Mouse (Mus musculus) retina, adult 2 months (tissue): ENCODE data around the gene Fkbp4.

Experiments used
- DNase-seq: peaks from one replicate; pipeline ENCODE4 v3.0.0-alpha.2; 2012; ENCODE audit warnings: low read depth, low spot score

Fkbp4 gene

DNA sequence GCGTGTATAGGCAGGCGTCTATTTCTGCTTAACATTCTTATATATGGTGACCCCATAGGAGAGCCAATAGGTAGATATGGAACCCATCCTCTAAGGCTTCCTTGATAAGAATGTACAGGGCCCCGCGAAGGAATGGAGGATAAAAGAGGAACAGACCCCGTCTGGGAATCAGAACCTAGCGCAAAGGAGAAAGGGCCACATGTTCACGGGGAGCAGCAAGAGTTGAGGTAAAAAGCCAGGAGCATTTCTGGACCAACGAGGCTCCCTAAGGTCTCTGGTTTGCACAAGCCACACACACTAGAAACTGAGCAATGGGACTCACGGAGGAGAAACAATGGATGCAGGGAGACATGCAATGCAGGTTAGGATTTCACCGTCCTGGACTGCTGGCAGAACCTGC lies 1.2 kb downstream of the Fkbp4 start:
- no peak for DNase-seq

DNA sequence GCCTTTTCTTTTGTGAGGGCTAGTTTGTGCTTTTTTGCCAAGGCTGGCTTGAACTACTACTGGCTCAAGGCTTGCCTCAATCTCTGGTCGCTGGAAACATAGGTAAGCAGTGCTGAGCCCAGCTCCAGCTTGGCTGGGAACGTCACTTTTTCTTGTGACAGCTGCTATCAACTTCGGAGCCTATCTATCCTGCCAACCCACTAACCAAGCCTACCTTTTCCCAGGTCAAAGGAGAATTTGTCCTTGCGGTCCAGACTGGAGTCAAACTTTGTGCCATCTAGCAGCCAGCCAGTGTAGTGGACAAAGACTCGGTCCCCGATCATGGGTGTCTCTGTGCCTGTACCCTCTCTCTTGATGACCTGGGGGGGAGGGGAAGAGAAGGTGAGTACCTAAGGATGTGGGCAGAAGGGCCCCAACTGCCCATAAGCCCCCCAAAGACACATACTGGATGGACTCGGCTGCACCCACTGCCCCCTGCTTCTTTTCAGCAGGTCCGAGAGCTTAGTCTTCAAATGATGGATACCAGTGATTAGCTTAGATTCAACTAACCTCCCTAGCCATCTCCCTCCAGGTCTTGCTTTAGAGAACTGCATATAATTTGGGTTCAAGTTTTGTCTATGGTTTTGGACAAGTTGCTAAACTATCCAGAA lies 2.0 kb downstream of the Fkbp4 start:
- DNase-seq = no peak

DNA sequence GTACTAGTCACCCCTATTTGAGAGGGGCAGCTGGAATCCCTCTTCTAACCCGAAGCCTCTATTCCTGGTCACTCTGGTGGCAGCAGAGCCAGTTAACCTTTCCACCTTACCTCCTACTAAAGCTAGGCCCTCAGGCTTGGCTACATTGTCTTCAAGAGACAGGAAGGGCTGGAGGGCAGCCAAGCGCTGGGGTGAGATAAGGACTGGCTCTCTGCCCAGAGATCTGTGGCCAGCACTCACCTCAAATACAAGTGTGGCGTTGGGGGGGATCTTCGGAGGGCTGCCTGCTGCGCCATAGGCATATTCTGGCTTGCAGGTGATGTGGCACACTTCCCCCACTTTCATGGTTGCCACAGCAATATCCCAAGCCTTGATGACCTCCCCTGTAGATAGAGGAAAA lies 3.0 kb downstream of the Fkbp4 start:
- DNase-seq = no peak

DNA sequence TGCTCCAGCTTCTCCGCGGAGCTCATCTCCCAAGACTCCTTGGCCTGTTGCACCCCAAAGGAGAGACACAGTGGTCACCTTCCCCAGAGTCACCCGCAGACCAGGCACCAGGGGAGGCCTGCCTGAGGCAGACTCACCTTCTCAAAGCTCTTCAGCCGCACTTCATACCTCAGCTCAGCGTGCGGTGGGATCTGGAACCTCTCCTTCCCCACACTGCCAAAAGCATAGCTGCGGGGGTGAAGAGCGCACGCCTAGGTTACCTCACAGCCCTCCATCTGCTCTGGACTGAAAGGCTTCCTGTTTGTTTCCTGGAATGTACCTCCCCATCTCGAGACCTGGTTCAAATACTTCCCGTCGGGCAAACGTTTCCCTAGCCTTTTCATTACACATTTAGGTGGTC lies 4.9 kb downstream of the Fkbp4 start:
- DNase-seq = no peak

DNA sequence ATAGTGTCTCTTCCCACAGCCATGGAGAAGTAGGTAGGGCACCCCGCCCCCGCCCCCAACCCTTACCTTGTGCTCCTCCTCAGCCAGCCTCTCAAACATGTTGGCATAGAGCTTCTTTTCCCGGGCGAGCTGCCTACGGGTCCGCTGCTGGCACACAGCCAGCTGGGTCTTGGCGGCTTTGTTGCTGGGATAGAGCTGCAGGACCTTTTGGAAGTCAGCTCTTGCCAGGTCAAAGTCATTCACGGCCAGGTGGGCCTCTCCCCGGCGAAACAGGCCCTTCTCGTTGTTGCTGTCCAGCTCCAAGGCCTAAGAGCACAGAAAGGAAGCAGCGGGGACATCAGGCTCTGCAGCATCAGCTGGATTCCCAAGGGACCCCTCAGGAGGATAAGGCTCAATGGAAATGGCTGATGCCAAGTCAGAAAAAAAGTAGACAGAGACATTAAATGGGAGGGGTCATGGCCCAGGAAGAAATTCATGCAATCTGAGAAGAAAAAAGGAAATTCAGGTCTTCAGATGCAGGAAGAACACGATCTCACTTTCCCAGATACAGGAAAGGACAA lies 6.0 kb downstream of the Fkbp4 start:
- no peak for DNase-seq

DNA sequence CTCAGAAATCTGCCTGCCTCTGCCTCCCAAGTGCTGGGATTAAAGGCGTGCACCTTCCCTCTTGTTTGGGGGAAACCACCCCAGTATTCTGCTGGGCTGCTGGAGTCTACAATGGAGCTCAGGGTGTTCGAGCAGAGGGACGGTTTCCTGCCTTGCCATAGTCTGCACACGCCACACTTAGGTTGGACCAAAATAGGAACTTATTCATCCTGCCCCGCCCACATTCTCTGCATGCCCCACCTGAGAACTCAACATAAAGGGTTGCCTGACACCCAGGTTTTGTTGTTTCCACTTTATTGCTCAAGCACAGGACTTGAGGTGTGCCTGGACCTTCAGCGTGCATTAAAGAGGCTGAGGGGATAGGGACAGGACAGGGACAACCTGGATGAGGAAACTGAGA lies 8.7 kb downstream of the Fkbp4 start:
- no peak for DNase-seq

DNA sequence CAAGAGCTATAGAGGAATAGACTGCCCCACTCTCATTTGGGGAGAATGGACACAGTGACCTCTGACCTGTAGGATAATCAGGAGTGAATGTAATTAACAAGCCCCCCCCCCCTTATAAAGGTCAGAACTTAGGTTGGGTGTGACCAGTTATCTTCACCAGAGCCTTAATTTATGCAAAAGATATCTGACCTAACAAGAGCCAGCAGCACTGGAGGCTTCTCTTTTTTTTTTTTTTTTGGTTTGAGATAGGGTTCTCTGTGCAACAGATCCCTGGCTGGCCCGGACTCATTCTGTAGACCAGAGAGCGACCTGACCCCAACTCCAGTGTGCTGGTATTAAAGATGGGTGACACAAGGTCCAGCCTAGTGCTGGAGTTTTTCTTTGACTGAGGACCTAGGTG lies 9.2 kb downstream of the Fkbp4 start:
- DNase-seq = no peak

DNA sequence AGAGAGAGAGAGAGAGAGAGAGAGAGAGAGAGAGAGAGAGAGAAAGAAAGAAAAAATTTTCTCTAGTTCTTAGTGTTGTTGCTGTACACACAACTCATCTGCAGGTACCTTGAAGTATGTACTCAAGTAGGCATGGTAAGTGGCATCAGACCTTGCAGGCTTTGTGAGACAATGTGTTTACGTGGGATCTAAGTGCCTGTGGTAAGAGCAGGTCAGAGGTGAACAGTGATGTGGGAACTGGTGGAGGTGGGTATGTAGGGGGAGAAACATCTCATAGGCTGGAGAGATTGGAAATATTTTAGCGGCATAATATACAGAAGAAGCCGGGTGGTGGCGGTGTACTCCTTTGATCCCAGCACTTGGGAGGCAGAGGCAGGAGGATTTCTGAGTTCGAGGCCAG lies 10.9 kb downstream of the Fkbp4 start:
- no peak for DNase-seq

DNA sequence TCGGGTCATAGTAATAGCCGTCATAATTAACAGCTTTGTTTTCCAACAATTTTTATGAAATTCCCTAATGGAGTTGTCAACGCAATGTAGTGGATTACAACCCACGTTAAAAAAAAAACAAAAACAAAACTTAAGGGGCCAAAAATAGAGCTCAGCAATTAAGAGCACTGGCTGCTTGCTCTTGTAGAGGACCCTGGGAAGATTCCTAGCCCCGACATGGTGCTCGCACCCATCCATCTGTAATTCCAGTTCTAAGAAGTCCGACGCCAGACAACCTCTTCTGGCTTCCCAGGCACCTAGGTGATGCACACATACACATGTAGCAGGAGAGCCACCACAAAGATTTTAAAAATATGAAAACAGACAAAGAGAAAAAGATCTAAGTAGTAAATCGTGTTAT lies 13.4 kb downstream of the Fkbp4 start:
- no peak for DNase-seq

DNA sequence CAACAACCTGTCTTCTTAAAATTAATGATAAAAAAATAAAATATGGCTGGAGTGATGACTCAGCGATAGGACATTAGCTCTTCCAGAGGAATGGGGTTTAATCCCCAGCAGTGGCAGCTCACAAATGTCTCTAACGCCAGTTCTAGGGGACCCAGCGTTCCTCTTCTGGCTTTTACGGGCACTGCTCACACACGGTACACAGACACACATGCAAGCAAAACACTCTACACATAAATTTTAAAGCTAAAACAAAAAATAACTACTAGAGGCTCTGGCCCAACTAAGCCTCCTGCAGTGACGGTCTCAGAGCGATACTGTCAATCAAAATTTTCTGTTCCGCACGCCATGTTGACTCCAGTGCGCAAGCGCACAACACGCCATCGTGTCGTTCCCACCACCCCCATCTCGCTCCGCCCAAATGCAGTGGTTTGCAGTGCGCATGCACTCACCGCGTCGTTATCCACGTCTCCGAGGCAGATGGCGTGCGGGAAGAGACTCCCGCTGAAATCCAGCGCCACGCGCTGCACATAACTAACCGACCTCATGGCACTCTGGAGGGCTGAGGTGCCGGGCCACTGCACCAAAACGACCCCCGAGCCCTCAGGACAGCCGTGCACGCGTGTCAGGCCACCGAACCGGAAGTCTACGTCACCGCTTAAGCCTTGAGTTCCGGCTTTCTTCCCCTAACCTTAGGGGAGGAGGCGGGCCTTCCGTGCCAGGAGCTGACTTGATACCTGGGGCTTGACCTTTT lies 14.0 kb downstream of the Fkbp4 start, which contains the start of gene Itfg2:
TSS of gene Itfg2 (minus strand) at position 663 of the 751 bp plus-strand sequence.
- DNase-seq = peak; percentile 94

DNA sequence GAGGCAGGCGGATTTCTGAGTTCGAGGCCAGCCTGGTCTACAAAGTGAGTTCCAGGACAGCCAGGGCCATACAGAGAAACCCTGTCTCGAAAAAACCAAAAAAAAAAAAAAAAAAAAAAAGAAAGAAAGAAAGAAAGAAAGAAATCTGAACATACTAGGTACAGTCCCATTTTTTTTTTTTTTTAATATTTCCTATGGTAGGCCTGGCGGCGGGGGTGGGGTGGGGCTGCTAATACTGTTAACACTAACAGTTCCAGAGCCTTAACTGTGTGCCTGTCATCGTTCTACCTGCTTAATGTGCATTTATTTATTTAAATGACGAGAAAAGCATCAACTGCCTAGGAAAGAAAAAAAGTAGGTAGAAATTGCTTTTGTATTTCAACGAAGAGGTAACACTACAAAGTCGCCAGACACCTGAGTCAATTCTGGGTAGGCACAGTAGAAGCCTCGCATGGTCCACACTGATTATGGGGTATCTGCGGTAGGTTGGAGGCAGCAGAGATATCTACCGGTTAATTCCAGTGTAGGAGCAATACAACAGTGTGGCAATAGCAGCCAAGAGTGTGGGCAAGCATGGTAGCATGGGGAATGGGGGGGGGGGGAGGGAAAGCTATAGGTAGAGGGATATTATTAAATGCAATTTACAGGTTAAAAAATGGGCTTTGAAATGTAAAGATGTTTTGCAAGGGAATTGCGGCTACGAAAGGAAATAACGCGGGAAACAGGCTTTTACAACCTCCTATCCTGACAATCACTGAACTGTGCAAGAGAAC lies 14.8 kb downstream of the Fkbp4 start:
- no peak for DNase-seq

DNA sequence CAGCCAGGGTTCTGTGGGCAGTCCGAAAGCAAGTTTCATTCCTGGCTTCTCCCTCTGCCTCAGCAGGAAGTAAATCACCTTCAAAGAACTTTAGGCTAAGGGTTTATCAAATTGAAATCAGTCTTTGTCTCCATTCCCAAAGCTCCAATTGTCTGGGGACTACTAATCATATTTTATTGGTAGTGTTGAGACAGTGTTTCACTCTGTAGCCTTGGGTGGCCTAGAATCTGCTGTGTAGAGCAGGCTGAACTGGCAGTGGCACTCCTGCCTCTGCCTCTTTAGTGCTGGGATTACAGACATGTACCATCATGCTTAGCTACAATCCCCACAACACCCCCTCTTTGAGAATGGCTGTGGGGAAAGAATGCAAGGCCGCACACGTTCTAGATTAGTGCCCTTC lies 17.0 kb downstream of the Fkbp4 start:
- DNase-seq = no peak

DNA sequence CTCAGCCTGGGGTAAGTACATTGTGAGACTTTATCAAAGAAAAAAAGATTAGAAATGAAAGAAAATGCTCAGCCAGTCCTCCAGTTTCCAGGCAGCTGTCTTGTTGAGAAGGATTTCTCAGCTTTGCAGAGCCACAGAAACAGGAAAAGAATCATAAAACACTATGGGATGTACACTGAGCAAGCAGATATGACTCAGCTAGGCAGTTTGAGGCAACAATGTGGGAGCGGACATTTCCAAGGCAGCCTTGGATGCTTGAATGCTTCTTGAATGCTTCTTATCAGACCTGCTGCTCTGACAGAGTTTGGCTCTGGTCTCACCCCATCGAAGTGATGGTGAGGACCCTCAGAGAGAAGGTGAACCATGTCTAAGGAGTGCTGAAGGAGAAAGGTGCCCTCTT lies 17.4 kb downstream of the Fkbp4 start:
- no peak for DNase-seq

DNA sequence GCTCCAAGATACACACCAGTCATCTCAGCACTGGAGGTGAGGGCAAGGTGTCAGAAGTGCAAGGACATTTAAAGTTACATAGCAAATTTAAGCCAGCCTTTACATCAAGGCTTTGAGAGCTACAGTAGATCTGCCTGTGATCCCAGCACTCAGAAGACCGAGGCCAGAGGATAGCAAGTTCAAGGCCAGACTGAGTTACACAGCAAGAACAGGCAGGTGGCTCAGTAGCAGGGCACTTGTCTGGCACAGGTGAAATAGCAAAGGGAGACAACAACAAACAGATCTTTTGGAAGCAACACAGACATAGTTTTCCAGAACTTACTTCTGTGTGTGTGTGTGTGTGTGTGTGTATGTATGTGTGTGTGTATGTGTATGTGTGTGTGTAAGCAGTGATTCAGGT lies 20.4 kb downstream of the Fkbp4 start:
- no peak for DNase-seq

DNA sequence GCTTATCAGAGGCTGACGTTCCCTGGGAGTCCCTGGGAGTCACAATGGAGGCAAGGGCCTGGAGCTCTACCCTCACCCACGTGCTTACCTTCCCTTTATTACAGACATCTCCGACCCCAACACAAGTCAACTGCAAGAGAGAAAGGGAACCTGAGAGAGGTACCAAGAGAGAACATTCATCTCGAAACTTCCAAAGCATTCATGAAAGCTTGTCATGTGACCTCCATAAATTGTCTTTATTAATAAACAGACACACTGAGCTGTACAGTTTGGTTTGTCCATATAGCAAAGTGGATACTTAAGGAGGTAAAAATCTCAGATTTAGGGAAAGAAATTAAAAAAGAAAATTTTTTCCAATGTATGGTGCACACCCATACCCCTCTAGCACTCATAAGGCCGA lies 22.3 kb downstream of the Fkbp4 start:
- no peak for DNase-seq

DNA sequence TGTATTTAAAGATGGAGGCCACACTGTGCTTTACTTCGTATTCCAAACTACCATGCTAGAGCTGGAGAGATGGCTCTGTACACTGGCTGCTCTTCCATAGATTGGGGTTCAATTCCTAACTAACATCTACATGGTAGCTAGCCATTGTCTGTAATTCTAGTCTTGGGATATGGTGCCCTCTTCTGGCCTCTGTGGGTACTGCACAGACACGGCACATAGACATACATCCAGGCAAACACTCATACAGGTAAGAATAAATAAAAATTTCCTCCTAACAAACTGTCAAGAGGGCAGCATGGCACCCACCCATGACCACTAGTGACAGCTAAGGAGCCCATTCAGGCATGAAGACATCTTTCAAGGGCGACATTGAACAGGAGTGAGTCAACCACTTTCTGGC lies 27.4 kb downstream of the Fkbp4 start:
- peak; percentile 40 for DNase-seq

DNA sequence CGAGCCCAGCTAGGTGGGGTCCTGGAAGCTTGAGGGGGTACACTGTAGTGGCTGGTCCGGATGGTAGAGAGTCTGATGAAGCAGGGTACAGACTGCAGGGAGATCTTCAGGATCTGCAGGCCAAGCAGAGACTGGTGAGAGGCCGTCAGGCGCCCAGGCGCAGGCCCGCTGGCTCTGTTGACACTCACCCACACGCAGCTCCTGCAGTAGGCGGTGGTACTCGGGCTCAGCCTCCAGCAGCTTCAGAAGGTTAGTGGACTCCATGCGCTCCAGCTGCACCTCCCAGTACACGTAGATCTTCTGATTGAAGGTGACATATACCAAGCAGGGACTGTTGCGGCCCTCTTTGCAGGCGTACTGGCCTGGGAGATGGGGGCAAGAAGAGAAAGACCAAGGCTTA lies 28.2 kb downstream of the Fkbp4 start:
- DNase-seq = no peak

DNA sequence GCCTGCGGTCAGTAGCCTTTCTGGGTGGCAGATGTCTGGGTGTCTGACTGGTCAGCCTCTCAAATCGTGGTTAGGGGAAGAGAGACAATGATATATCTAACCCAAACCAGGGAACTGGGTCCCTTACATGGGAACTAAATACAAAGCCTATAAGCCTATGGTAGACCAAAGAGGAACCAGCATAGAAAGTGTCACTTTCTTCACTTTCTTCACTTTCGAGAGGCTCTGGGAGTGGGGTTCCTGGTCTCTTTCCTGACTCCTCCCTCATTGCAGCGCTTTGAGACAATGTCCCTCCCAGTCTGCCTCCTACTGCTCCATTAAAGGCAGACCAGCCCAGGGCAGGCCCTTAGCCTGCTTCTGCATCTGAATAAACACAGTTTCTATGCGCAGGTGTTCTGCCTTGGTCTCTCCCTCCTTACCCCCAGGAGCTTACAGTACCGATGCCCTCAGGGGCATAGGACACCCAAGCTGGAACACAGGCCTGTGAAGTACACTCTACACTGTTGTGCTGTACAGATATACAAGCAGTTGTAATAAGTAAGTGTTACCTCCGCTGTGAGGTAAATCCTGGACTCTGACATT lies 29.8 kb downstream of the Fkbp4 start:
- no peak for DNase-seq

DNA sequence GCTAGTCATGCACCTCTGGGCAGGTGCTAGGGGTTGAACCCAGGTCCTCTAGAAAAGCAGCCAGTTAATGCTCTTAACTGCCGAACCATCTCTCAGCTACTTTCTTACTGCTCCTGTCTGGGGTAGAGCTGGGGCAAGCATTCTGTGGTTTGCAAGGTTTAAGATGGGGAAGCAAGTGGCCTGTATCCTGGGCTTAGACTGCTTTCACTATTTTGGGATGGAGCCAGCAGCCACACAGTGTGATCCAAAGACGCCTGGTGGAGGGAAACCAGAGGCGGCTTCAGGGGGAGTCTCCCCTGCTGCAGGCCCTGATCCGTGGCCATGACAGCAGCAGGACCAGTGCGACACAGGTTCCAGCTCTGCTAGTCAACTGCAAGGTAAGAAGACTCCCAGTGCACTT lies 33.8 kb downstream of the Fkbp4 start:
- DNase-seq = no peak

DNA sequence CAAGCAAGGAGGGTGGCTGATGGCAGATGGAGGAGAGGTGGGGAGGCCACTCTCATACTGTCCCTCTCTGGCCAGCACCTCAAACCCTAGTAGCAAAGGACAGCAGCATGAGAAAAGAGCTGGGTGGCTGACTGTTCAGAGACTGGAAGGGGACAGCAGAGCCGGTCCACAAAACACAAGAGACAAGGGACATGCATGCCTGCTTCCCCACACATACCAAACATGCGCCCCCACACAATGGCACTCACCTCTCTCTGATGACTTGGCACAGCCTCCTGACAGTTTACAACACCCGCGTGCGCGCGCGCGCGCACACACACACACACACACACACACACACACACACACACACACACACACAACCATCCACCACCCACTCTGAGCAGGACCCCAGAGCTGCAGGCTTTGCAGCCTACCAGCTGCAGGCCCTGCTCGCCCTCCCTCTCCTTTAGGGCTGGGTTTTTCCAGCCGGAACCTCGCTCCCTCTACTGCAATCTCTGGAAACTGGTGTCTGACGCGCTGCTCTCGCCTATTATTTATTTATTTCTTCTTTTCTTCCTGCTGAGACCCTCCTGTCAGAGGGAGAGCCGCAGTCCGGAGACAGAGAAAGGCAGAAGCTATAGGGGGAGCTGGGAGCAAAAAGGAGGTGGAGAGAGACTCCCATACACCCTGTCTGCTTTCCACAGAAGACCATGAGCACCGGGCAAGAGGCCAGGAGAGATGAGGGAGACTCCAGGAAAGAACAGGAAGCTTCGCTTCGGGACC lies 38.9 kb downstream of the Fkbp4 start:
- DNase-seq = no peak

DNA sequence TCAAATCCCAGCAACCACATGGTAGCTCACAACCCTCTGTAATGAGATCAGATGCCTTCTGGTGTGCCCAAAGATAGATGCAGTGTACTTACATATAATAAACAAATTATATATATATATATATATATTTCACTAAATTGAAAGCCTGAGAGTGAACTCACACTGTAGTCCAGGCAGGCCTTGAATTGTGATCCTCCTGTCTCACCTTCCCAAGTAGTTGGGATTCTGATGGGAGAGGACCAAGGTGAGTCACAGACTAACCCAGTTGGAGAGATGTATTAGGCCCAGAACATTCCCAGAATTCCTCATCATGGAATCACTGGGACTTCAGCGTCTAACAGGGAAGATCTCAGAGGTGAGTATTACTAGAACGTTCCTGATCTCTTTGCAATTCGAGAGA lies 39.5 kb downstream of the Fkbp4 start, which contains the start of gene Nrip2:
TSS of gene Nrip2 (plus strand) at position 301 of the 400 bp plus-strand sequence.
- no peak for DNase-seq
